ENCODE assay signal across 25 mouse cellular contexts in genomic region chrX:168189563-168189962, GRCm38 (mm10).
DNase-seq lines count a peak whose midpoint lies in the region; ATAC-seq and TF ChIP-seq lines count a peak whose summit lies in the region.
"Had no signal": no experiment of that assay in that cellular context is flagged by ENCODE, and none has a peak within 500 bp of the region (broad histone marks: within the 10 kb centered on the region; RNA-seq: fewer than 3 reads in every experiment).

No protein-coding gene starts in this region.

- TF ChIP-seq POLR2A in lung, adult 2 months (IDR thresholded peaks at IDR 0.05; ENCODE audit: borderline replicate concordance, extremely low read depth, low read depth, low read length): no peak

- DNase-seq in brain, adult 2 months (ENCODE audit: low read depth, low spot score): peak; percentile 3
- DNase-seq in lung, adult 2 months: peak; percentile 4
- DNase-seq in lung, postnatal 14 days: peak; percentile 6
- DNase-seq in retina, embryonic 14.5 days (ENCODE audit: low spot score): no peak
- no peak for DNase-seq in cerebellum, adult 11 months
- DNase-seq: adrenal gland, postnatal 10 days; adrenal gland, postnatal 36 days; cerebellum, adult 11-12 months; cerebellum, adult 8-10 months; cerebellum, postnatal 10 days; cerebellum, postnatal 36 days; embryo, embryonic 11 days; gastrocnemius, adult 2 months; gastrocnemius, postnatal 14 days; heart, adult 11 months; heart, postnatal 10 days; heart, postnatal 36 days had no signal

- no peak for ATAC-seq in CD4-positive, CD25-positive, alpha-beta regulatory T cell, adult 4 months
- ATAC-seq: forebrain, embryonic 15.5 days had no signal

- TF ChIP-seq CTCF in lung, adult 2 months (IDR thresholded peaks at IDR 0.05; ENCODE audit: insufficient read depth, low read length): no peak

- 70% methylated on average over 8 of the region's 8 CpGs for WGBS in lung, adult 2 months

- H3K4me1 ChIP-seq in lung, adult 2 months (ENCODE audit: control insufficient read depth, insufficient read depth, low read length): no peaks in the 10 kb centered on the region; the same call in 1 of the 2 replicates
- H3K4me1 ChIP-seq: embryonic facial prominence, embryonic 10.5 days; embryonic facial prominence, embryonic 13.5 days; forebrain, embryonic 12.5 days; forebrain, embryonic 15.5 days; heart, embryonic 12.5 days; heart, embryonic 15.5 days had no signal

- no peak overlapping the region for H3K4me3 ChIP-seq in lung, adult 2 months (replicated peaks; ENCODE audit: extremely low read depth, low read depth, low read length)
- H3K4me3 ChIP-seq: embryonic facial prominence, embryonic 10.5 days; embryonic facial prominence, embryonic 13.5 days; erythroblast, embryonic 14.5 days; forebrain, embryonic 12.5 days; forebrain, embryonic 15.5 days; gastrocnemius, adult 2 months; heart, embryonic 12.5 days; heart, embryonic 15.5 days had no signal

Comparison
In these comparisons a context has a peak if more than half of its experiments do, and no peak if none do; other contexts are left out.
1. DNase-seq: peak in brain, adult 2 months (single experiment), lung, adult 2 months (single experiment) and lung, postnatal 14 days (single experiment); none in retina, embryonic 14.5 days (single experiment) and cerebellum, adult 11 months (single experiment).